Mouse (Mus musculus): ENCODE data around the gene Eif5b.
"Not testable (repeated sequence)": the region's sequence is repeated elsewhere in the genome, so short reads cannot be mapped to it uniquely, and the experiment has no call there.

Eif5b gene

GRCm38 (mm10) chr1:38006741-38007140 is 8.9 kb downstream of the Eif5b start:
- no peak for DNase-seq (ENCODE audit: low spot score)

- no peak for DNase-seq (ENCODE audit: low spot score)
These were observed 13.8 kb downstream of the Eif5b start for GRCm38 (mm10) chr1:38011647-38012046.

GRCm38 (mm10) chr1:38012104-38012503 is 14.3 kb downstream of the Eif5b start:
- no peak for DNase-seq (ENCODE audit: low spot score)

GRCm38 (mm10) chr1:38012509-38012908 is 14.7 kb downstream of the Eif5b start:
- no peak for DNase-seq (ENCODE audit: low spot score)

- no peak for DNase-seq (ENCODE audit: low spot score)
These were observed 16.9 kb downstream of the Eif5b start for GRCm38 (mm10) chr1:38014551-38015203.

- DNase-seq (ENCODE audit: low spot score) = no peak
These were observed 29.5 kb downstream of the Eif5b start for GRCm38 (mm10) chr1:38027301-38027700.

- no peak for DNase-seq (ENCODE audit: low spot score)
These were observed 33.6 kb downstream of the Eif5b start for GRCm38 (mm10) chr1:38031391-38031790.

GRCm38 (mm10) chr1:38035521-38035920 is 37.7 kb downstream of the Eif5b start:
- DNase-seq (ENCODE audit: low spot score) = no peak

GRCm38 (mm10) chr1:38037375-38037774 is 39.6 kb downstream of the Eif5b start:
- no peak for DNase-seq (ENCODE audit: low spot score)

GRCm38 (mm10) chr1:38038898-38039297 is 41.1 kb downstream of the Eif5b start:
- no peak for DNase-seq (ENCODE audit: low spot score)

GRCm38 (mm10) chr1:38048121-38048520 is 50.3 kb downstream of the Eif5b start:
- DNase-seq (ENCODE audit: low spot score) = no peak

- no peak for DNase-seq (ENCODE audit: low spot score)
These were observed 51.8 kb downstream of the Eif5b start for GRCm38 (mm10) chr1:38049562-38049961.

GRCm38 (mm10) chr1:38055176-38055575 is 57.4 kb downstream of the Eif5b start:
- no peak for DNase-seq (ENCODE audit: low spot score)

- DNase-seq (ENCODE audit: low spot score) = no peak
These were observed 60.6 kb downstream of the Eif5b start for GRCm38 (mm10) chr1:38058417-38058816.

- DNase-seq (ENCODE audit: low spot score) = not testable (repeated sequence)
These were observed 64.3 kb downstream of the Eif5b start for GRCm38 (mm10) chr1:38062156-38062555.

GRCm38 (mm10) chr1:38067276-38067675 is 69.5 kb downstream of the Eif5b start:
- no peak for DNase-seq (ENCODE audit: low spot score)

GRCm38 (mm10) chr1:38071326-38071725 is 73.5 kb downstream of the Eif5b start:
- no peak for DNase-seq (ENCODE audit: low spot score)

- DNase-seq (ENCODE audit: low spot score) = no peak
These were observed 83.5 kb downstream of the Eif5b start for GRCm38 (mm10) chr1:38081316-38081715.

GRCm38 (mm10) chr1:38103214-38103613 is 105.4 kb downstream of the Eif5b start:
- DNase-seq (ENCODE audit: low spot score) = no peak

GRCm38 (mm10) chr1:38103813-38104212 is 106.0 kb downstream of the Eif5b start:
- DNase-seq (ENCODE audit: low spot score) = no peak

Measured in ovary, postnatal 10 days (tissue).